Mouse (Mus musculus) intestine, postnatal 0 days (tissue): Measurements from ENCODE around the gene Tmprss11b. TPM values are rescaled to one million over a fixed set of nuclear protein-coding genes. Genes with fewer than 3 reads are reported as not detected.
"Not testable (repeated sequence)": the region's sequence is repeated elsewhere in the genome, so short reads cannot be mapped to it uniquely, and the experiment has no call there.

Experiments used
- ATAC-seq: fragments of 200-750 bp; cut with Nextera tagmentation; 2 replicates; pipeline ENCODE4 v1.8.0; 2017; ENCODE audit warnings: mild to moderate bottlenecking, moderate TSS enrichment, moderate library complexity
- H3K27ac ChIP-seq: fragments of 300-500 bp; sonication (generic); 2 replicates; pipeline ENCODE4 v1.5.1; 2014; ENCODE audit warnings: mild to moderate bottlenecking, low read depth, low read length, moderate library complexity
- H3K27me3 ChIP-seq: fragments of 300-500 bp; sonication (generic); replicated peaks from 2 replicates; pipeline ENCODE4 v1.6.1; 2014; ENCODE audit warnings: low read length, mixed read lengths; ENCODE audit not compliant: control insufficient read depth, insufficient read depth
- H3K36me3 ChIP-seq: fragments of 300-500 bp; sonication (generic); 2 replicates; pipeline ENCODE4 v1.6.1; 2014; ENCODE audit warnings: mild to moderate bottlenecking, moderate library complexity; ENCODE audit not compliant: control insufficient read depth, insufficient read depth
- H3K4me1 ChIP-seq: fragments of 300-500 bp; sonication (generic); replicated peaks from 2 replicates; pipeline ENCODE4 v1.6.1; 2014; ENCODE audit warnings: antibody characterized with exemption, low read length, mixed read lengths; ENCODE audit not compliant: control insufficient read depth, insufficient read depth
- H3K4me2 ChIP-seq: fragments of 300-500 bp; sonication (generic); replicated peaks from 2 replicates; pipeline ENCODE4 v1.6.1; 2014; ENCODE audit warnings: low read depth, mild to moderate bottlenecking, moderate library complexity
- H3K4me3 ChIP-seq: fragments of 300-500 bp; sonication (generic); 2 replicates; pipeline ENCODE4 v1.5.1; 2014; ENCODE audit warnings: low read depth, low read length
- H3K9ac ChIP-seq: fragments of 300-500 bp; sonication (generic); 2 replicates; pipeline ENCODE4 v1.6.1; 2014; ENCODE audit warnings: mild to moderate bottlenecking, low read depth, low read length
- H3K9me3 ChIP-seq: fragments of 300-500 bp; sonication (generic); 2 replicates; pipeline ENCODE4 v1.6.1; 2016; ENCODE audit warnings: mixed run types; ENCODE audit not compliant: control insufficient read depth
- CTCF ChIP-seq: sonication (generic); IDR thresholded peaks from 2 replicates; pipeline ENCODE4 v1.5.1; 2016; ENCODE audit warnings: low read depth, mild to moderate bottlenecking, control low read depth, antibody characterized with exemption, moderate library complexity
- WGBS: fragments of 180-500 bp; shearing (Covaris S2); extraction: QIAGEN DNeasy Blood & Tissue Kit; methylation state at CpG from one replicate; pipeline ENCODE4 v1.1.7; 2014; 5-methylcytosine and 5-hydroxymethylcytosine counted together
- polyA plus RNA-seq: library from polyadenylated mRNA; unstranded; fragments of >200 nt; fragmentation: Nextera tagmentation; extraction: Ambion mirVana; gene quantifications from 2 replicates; pipeline ENCODE4 v1.2.1, GENCODE M21; 2015

Gene Tmprss11b
- polyA plus RNA-seq, 1 experiment from 2014 or later = not detected

DNA sequence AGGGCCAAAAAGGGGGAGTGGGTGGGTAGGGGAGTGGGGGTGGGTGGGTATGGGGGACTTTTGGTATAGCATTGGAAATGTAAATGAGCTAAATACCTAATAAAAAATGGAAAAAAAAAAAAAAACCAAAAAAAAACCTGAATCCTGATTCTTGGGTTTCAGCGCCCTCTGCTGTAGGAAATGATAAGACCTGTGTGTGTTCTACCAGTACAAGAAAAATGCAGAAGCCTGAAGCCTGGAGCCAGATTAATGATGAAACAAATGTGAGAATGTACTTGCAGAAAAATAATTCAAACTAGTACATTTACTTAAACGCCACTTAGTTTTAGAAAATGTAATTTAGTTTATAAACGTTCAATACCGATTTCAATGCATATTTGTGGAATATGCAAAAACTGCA lies 27.0 kb downstream of the Tmprss11b start:
- ATAC-seq, H3K9me3 ChIP-seq, H3K4me1 ChIP-seq, H3K27ac ChIP-seq, H3K36me3 ChIP-seq, H3K27me3 ChIP-seq, H3K9ac ChIP-seq, H3K4me2 ChIP-seq, H3K4me3 ChIP-seq: not testable (repeated sequence)
- TF ChIP-seq CTCF = peak; percentile 66
- WGBS = 28% methylated on average over 4 of the region's 4 CpGs

DNA sequence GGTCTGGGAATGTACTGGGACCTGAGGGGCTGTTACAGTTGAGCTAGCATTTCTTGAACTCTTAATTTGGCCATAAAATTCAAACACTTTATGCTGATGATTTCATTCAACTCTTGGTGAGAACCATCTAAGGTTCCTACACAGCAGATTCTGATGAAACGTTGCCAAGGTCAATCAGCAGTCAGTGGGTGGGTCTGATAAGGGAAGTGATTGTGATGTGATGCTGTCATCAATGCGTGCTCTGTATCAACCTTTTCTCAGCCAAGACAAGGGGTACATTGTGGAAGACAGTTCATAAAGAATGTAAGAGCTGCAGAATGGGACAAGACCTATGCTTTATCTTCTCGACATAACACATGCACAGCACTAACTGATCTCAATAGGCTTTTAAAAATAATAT lies 35.4 kb downstream of the Tmprss11b start:
- Histone ChIP-seq H3K9me3 (no peaks in the 10 kb centered on the region), H3K27ac (no peak overlapping the region), H3K9ac (no peak overlapping the region), H3K36me3 (no peaks in the 10 kb centered on the region), H3K4me3 (no peak overlapping the region), H3K27me3 (no peaks in the 10 kb centered on the region), H3K4me2 (no peak overlapping the region), H3K4me1 (no peaks in the 10 kb centered on the region)
- no peak for ATAC-seq
- WGBS = 42% methylated on average over 3 of the region's 3 CpGs
- TF ChIP-seq CTCF = no peak

DNA sequence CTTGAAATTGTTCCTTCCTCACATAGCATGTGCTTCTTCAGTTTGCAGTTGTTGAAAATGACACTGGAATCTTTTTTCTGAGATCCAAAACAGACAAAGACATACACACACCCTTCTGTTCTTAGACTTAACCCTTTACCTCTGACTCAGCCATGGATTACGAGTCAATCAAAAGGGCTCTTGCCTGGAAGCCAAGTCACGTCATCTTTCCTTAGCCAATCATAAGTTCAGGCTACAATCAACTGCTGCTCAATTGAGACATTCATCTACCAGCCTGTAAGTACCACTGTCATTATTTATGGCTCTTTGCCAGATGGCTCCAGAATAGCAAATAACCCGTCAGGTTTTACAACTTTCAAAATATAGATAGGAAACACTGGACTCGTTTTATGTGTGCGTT lies 43.8 kb downstream of the Tmprss11b start, which contains the start of gene Tmprss11f:
TSS of gene Tmprss11f (minus strand) at position 101 of the 400 bp plus-strand sequence.
- TF ChIP-seq CTCF = no peak
- WGBS = 29% methylated on average over 5 of the region's 5 CpGs
- Histone ChIP-seq H3K36me3 (no peaks in the 10 kb centered on the region), H3K27ac (no peak within 1 kb of the TSS), H3K4me3 (no peak within 1 kb of the TSS), H3K9me3 (no peaks in the 10 kb centered on the region), H3K9ac (no peak within 1 kb of the TSS), H3K27me3 (no peaks in the 10 kb centered on the region), H3K4me2 (no peak within 1 kb of the TSS), H3K4me1 (no peaks in the 10 kb centered on the region)
- no peak for ATAC-seq

DNA sequence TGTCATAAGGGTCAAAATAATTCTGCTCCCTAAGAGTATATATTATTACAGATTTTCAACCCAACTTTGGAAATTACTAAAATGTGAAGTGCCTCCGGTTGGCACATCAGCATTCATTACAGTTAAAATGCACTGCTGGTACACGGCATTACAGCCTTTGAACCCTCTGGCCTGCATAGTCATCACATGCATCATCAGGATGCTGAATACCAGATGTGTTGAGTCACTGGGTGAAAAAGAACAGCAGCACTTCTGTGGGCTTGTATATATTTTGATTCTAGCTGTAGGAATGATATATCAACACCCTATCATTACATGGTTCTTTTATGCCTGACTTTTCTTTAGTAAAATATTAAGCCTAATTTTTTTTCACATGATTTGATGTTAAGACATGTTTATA lies 45.5 kb downstream of the Tmprss11b start:
- H3K9ac ChIP-seq = no peak overlapping the region
- 67% methylated on average over 2 of the region's 2 CpGs for whole genome bisulfite sequencing
- no peak overlapping the region for H3K4me3 ChIP-seq

DNA sequence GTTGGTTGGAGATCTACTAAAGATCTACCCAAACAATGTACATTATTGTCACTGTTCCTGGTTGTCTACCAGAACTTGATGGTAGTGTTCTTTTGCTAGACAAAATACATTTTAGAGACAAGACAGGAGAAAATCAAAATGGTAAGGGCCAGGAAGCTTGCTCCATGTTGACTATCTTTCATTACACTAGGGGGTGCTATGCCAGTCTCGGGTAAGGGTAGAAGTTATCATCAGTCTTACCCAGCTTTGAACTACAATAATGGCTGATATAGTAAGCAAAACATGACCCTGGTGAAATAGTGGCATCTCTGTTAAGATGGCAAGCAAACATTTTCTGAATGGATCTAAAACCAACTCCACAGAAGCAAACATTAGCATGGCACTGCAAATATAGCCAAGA lies 54.4 kb downstream of the Tmprss11b start:
- no peak for TF ChIP-seq CTCF
- H3K4me1 ChIP-seq = no peaks in the 10 kb centered on the region
- H3K4me3 ChIP-seq = no peak overlapping the region
- no peaks in the 10 kb centered on the region for H3K9me3 ChIP-seq
- no peak overlapping the region for H3K4me2 ChIP-seq
- ATAC-seq = no peak
- 68% methylated on average over 1 of the region's 1 CpGs for WGBS
- no peaks in the 10 kb centered on the region for H3K36me3 ChIP-seq
- no peak overlapping the region for H3K9ac ChIP-seq
- H3K27ac ChIP-seq = no peak overlapping the region
- H3K27me3 ChIP-seq = no peaks in the 10 kb centered on the region

More for the DNA sequence above, 45.5 kb downstream of the Tmprss11b start:
- no peaks in the 10 kb centered on the region for H3K9me3 ChIP-seq
- no peak for TF ChIP-seq CTCF
- no peaks in the 10 kb centered on the region for H3K36me3 ChIP-seq
- H3K4me2 ChIP-seq = no peak overlapping the region
- no peak for ATAC-seq
- no peaks in the 10 kb centered on the region for H3K4me1 ChIP-seq
- H3K27me3 ChIP-seq = no peaks in the 10 kb centered on the region
- no peak overlapping the region for H3K27ac ChIP-seq

Other genes starting within 250 kb of the Tmprss11b start
- 0.07 TPM in 1 of 2 replicates, not detected in the other for gene Tmprss11a, start 207.4 kb downstream of the Tmprss11b start, polyA plus RNA-seq
- gene Tmprss11g, start 157.8 kb downstream of the Tmprss11b start, polyA plus RNA-seq = not detected in 2 replicates
- gene Tmprss11f, start 43.9 kb downstream of the Tmprss11b start, polyA plus RNA-seq = not detected in 2 replicates
- not detected in 2 replicates for gene Tmprss11e, start 69.5 kb upstream of the Tmprss11b start, polyA plus RNA-seq
- 21.2 and 22.9 TPM in 2 replicates for gene Ythdc1, start 127.9 kb upstream of the Tmprss11b start, polyA plus RNA-seq
- 57.5 and 69.4 TPM in 2 replicates for gene Ugt2b34, start 230.6 kb upstream of the Tmprss11b start, polyA plus RNA-seq